Mouse (Mus musculus) CH12.LX (cell line): ENCODE measurements at regions not wholly inside any gene's neighbourhood (a gene's known extent, or its start where the extent isn't known, plus 50 kb on each side); places are given as distances from the start of the nearest gene placed in this dataset.

Experiments used
- CTCF ChIP-seq, 2 experiments: IDR thresholded peaks in 1 of 2; conservative IDR thresholded peaks in 1 of 2; 2 replicates each; pipeline ENCODE4 v1.5.1; 2011 to 2012; ENCODE audit warnings: low read depth in 2 of 2, low read length in 2 of 2, improper control_type of control experiment in 1 of 2, inconsistent platforms in 1 of 2, mild to moderate bottlenecking in 1 of 2, moderate library complexity in 1 of 2
- MAZ ChIP-seq: IDR thresholded peaks from 2 replicates; pipeline ENCODE4 v1.6.1; 2012; ENCODE audit warnings: low read depth, mild to moderate bottlenecking, inconsistent platforms, low read length, improper control_type of control experiment, moderate library complexity
- POLR2A ChIP-seq: IDR thresholded peaks from 2 replicates; pipeline ENCODE4 v1.6.1; 2011; ENCODE audit warnings: low read depth, mild to moderate bottlenecking, improper control_type of control experiment, low read length

DNA sequence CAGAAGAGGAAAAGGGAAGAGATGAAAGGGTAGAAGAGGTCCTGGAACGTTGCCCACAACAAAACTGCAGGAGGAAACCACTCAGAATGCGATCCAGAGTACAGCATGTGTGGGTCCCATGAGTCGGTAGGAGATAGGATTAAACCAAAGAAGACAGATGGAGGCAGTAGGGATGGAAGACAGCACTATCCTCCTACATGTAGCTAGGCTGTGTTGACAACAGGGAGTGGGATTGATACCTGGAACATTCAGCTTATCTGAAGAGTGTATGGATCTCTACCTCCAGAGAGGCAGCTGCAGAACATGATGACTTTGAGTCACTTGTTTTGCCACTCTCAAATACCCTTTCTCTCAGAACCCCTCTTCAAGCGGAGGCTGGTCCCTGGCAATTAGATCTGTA is 399.4 kb upstream of the Camk1g start:
- no peak for TF ChIP-seq POLR2A
- no peak for TF ChIP-seq MAZ
- TF ChIP-seq CTCF (conservative IDR thresholded peaks at IDR 0.05 in 1 of 2, IDR thresholded peaks at IDR 0.05 in 1 of 2; ENCODE audit: low read depth in 2 of 2, low read length in 2 of 2) = no peak
